Mouse (Mus musculus) bone marrow macrophage, adult 2 months (primary cell): ENCODE data around the gene Pam16.

Source experiments
- CTCF ChIP-seq: IDR thresholded peaks from 2 replicates; pipeline ENCODE4 v1.5.1; 2012; ENCODE audit warnings: low read depth, mild to moderate bottlenecking, low read length, moderate library complexity
- POLR2A ChIP-seq: IDR thresholded peaks from 2 replicates; pipeline ENCODE4 v1.6.1; 2012; ENCODE audit warnings: mild to moderate bottlenecking, low read depth, low read length, borderline replicate concordance

GRCm38 (mm10) chr16:4614639-4615038 lies 10.1 kb downstream of the Pam16 start:
- TF ChIP-seq CTCF, result no peak
- TF ChIP-seq POLR2A, result no peak
